Mouse (Mus musculus) adrenal gland, adult (tissue): ENCODE measurements at regions not wholly inside any gene's neighbourhood (a gene's known extent, or its start where the extent isn't known, plus 50 kb on each side); places are given as distances from the start of the nearest gene placed in this dataset.

ENCODE experiments used
- DNase-seq, 2 experiments: peaks; one replicate each; pipeline ENCODE4 v3.0.0; 2022 to 2023; ENCODE audit warnings: low spot score in 1 of 2; ENCODE audit not compliant: inconsistent age in 2 of 2

GRCm38 (mm10) chr19:44684061-44684514 is 71.8 kb upstream of the Pax2 start:
- peak; percentile 24 to 64 for DNase-seq

- DNase-seq: no peak
Observed at GRCm38 (mm10) chr19:44686061-44686460, 69.8 kb upstream of the Pax2 start.

DNA sequence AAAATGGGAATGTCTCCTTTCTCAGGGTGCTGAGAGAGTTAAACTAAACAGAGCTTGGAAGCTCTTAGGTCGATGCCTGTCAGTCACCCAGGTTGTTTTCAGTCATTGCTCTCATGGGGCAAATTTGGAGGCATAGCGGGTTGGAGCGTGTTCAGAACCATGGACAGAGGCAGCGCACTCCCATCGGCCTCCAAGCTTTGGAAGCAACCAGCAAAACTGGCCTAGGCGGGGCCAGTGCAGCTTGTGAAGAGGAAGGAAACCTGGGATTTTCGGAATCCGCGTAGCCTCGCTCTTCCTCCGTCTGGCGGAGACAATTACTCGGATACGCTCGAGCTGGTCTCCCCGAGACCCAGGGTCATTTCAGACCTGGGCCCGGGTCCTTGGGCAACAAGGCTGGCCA is 63.4 kb upstream of the Pax2 start:
- peak; percentile 62 to 89 for DNase-seq

- no peak for DNase-seq
Observed at GRCm38 (mm10) chr19:44692816-44693215, 63.0 kb upstream of the Pax2 start.

GRCm38 (mm10) chr19:44695331-44695730 is 60.5 kb upstream of the Pax2 start:
- no peak for DNase-seq

GRCm38 (mm10) chr19:44696059-44696712 is 59.7 kb upstream of the Pax2 start:
- no peak for DNase-seq

DNA sequence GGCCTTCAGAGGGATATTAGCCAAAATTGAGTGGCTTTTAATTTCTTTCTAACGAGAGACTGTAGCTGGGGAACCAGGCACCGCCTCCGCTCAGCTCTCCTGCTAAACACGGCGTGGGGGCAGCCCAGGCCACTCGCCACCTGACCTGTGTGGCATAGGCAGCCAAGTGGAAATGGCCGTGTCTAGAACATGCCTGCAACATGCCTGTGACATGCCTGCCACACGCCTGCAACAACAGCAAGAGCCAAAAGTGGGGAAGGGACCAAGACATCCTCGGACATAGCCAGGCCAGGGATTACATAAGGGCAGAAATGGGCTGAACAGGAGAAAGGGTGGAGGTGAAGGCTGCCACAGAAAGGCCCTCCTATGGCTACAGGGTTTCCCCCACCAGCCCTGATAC is 59.1 kb upstream of the Pax2 start:
- no peak for DNase-seq

GRCm38 (mm10) chr19:44698382-44699256 is 57.2 kb upstream of the Pax2 start:
- no peak for DNase-seq
